Mouse (Mus musculus): ENCODE measurements at regions not wholly inside any gene's neighbourhood (a gene's known extent, or its start where the extent isn't known, plus 50 kb on each side); places are given as distances from the start of the nearest gene placed in this dataset.
"Not testable (repeated sequence)": the region's sequence is repeated elsewhere in the genome, so short reads cannot be mapped to it uniquely, and the experiment has no call there.

- DNase-seq (ENCODE audit: low read depth, low spot score) = no peak
Observed at GRCm38 (mm10) chr5:100309807-100310165, 106.2 kb downstream of the Sec31a start.

- DNase-seq (ENCODE audit: low read depth, low spot score) = no peak
Observed at GRCm38 (mm10) chr5:100309071-100309806, 106.8 kb downstream of the Sec31a start.

- no peak for DNase-seq (ENCODE audit: low read depth, low spot score)
Observed at GRCm38 (mm10) chr5:100304403-100304802, 111.6 kb downstream of the Sec31a start.

GRCm38 (mm10) chr5:100302068-100302775 is 113.8 kb downstream of the Sec31a start:
- DNase-seq (ENCODE audit: low read depth, low spot score) = no peak

GRCm38 (mm10) chr5:100299141-100299540 is 116.9 kb downstream of the Sec31a start:
- no peak for DNase-seq (ENCODE audit: low read depth, low spot score)

- no peak for DNase-seq (ENCODE audit: low read depth, low spot score)
Observed at GRCm38 (mm10) chr5:100294189-100294588, 121.8 kb downstream of the Sec31a start.

GRCm38 (mm10) chr5:100280215-100280614 is 120.6 kb upstream of the Tmem150c start:
- no peak for DNase-seq (ENCODE audit: low read depth, low spot score)

GRCm38 (mm10) chr5:100279474-100279873 is 119.9 kb upstream of the Tmem150c start:
- DNase-seq (ENCODE audit: low read depth, low spot score) = no peak

- no peak for DNase-seq (ENCODE audit: low read depth, low spot score)
Observed at GRCm38 (mm10) chr5:100274674-100275073, 115.1 kb upstream of the Tmem150c start.

GRCm38 (mm10) chr5:100271975-100272374 is 112.4 kb upstream of the Tmem150c start:
- not testable (repeated sequence) for DNase-seq (ENCODE audit: low read depth, low spot score)

- DNase-seq (ENCODE audit: low read depth, low spot score) = no peak
Observed at GRCm38 (mm10) chr5:100270841-100271686, 111.5 kb upstream of the Tmem150c start.

- DNase-seq (ENCODE audit: low read depth, low spot score) = no peak
Observed at GRCm38 (mm10) chr5:100268111-100268878, 108.7 kb upstream of the Tmem150c start.

GRCm38 (mm10) chr5:100266671-100267510 is 107.3 kb upstream of the Tmem150c start:
- DNase-seq (ENCODE audit: low read depth, low spot score) = no peak

GRCm38 (mm10) chr5:100259803-100260693 is 100.4 kb upstream of the Tmem150c start:
- DNase-seq (ENCODE audit: low read depth, low spot score) = no peak

- no peak for DNase-seq (ENCODE audit: low read depth, low spot score)
Observed at GRCm38 (mm10) chr5:100258952-100259710, 99.5 kb upstream of the Tmem150c start.

- DNase-seq (ENCODE audit: low read depth, low spot score) = no peak
Observed at GRCm38 (mm10) chr5:100255276-100255675, 95.7 kb upstream of the Tmem150c start.

GRCm38 (mm10) chr5:100252036-100252435 is 92.4 kb upstream of the Tmem150c start:
- DNase-seq (ENCODE audit: low read depth, low spot score) = no peak

- DNase-seq (ENCODE audit: low read depth, low spot score) = peak; percentile 45
Observed at GRCm38 (mm10) chr5:100249757-100250156, 90.1 kb upstream of the Tmem150c start.

GRCm38 (mm10) chr5:100248611-100249010 is 89.0 kb upstream of the Tmem150c start:
- DNase-seq (ENCODE audit: low read depth, low spot score) = no peak

All from CD4-positive, CD25-positive, alpha-beta regulatory T cell, adult 2 months (primary cell).